Mouse (Mus musculus) forebrain, embryonic 13.5 days (tissue): Measurements from ENCODE around the gene Clmn. TPM values are rescaled to one million over a fixed set of nuclear protein-coding genes. Genes with fewer than 3 reads are reported as not detected.

Experiments
- ATAC-seq: fragments of 200-750 bp; cut with Nextera tagmentation; 2 replicates; pipeline ENCODE4 v1.8.0; 2017
- H3K27ac ChIP-seq: fragments of 300-500 bp; sonication (generic); 2 replicates; pipeline ENCODE4 v1.5.1; 2015; ENCODE audit warnings: inconsistent platforms, mild to moderate bottlenecking, moderate library complexity
- H3K27me3 ChIP-seq: fragments of 300-500 bp; sonication (generic); 2 replicates; pipeline ENCODE4 v1.6.1; 2015; ENCODE audit warnings: mild to moderate bottlenecking, inconsistent platforms
- H3K36me3 ChIP-seq: fragments of 300-500 bp; sonication (generic); 2 replicates; pipeline ENCODE4 v1.6.1; 2015; ENCODE audit warnings: mild to moderate bottlenecking, inconsistent platforms; ENCODE audit not compliant: poor library complexity, severe bottlenecking
- H3K4me1 ChIP-seq: fragments of 300-500 bp; sonication (generic); 2 replicates; pipeline ENCODE4 v1.6.1; 2015; ENCODE audit warnings: inconsistent platforms
- H3K4me2 ChIP-seq: fragments of 300-500 bp; sonication (generic); 2 replicates; pipeline ENCODE4 v1.6.1; 2015; ENCODE audit warnings: inconsistent platforms, mild to moderate bottlenecking, moderate library complexity
- H3K4me3 ChIP-seq: fragments of 300-500 bp; sonication (generic); 2 replicates; pipeline ENCODE4 v1.5.1; 2015; ENCODE audit warnings: mild to moderate bottlenecking, inconsistent platforms
- H3K9ac ChIP-seq: fragments of 300-500 bp; sonication (generic); 2 replicates; pipeline ENCODE4 v1.6.1; 2015; ENCODE audit warnings: mild to moderate bottlenecking, inconsistent platforms
- H3K9me3 ChIP-seq: fragments of 300-500 bp; sonication (generic); replicated peaks from 2 replicates; pipeline ENCODE4 v1.6.1; 2016; ENCODE audit warnings: inconsistent platforms
- WGBS: fragments of 180-500 bp; shearing (Covaris S2); methylation state at CpG from one replicate; pipeline ENCODE4 v1.1.7; 2015; 5-methylcytosine and 5-hydroxymethylcytosine counted together
- polyA plus RNA-seq: library from polyadenylated mRNA; unstranded; fragments of >200 nt; fragmentation: Nextera tagmentation; extraction: Ambion mirVana; gene quantifications from 2 replicates; pipeline ENCODE4 v1.2.1, GENCODE M21; 2015

Gene Clmn
- polyA plus RNA-seq, result 0.75 and 0.83 TPM in 2 replicates

GRCm38 (mm10) chr12:104864439-104865165 lies at the start of gene Clmn:
Gene Clmn, minus strand, starts transcription at chr12:104865076.
- under 1% methylated on average over 42 of the region's 80 CpGs for WGBS
- Histone ChIP-seq H3K4me3 (peak within 1 kb of the TSS; percentile 67), H3K4me1 (peaks cover 13% of the 10 kb centered on the region), H3K9me3 (no peaks in the 10 kb centered on the region), H3K4me2 (peak within 1 kb of the TSS; percentile 95), H3K36me3 (no peaks in the 10 kb centered on the region), H3K27me3 (no peaks in the 10 kb centered on the region), H3K9ac (peak within 1 kb of the TSS; percentile 81), H3K27ac (no peak within 1 kb of the TSS)
- ATAC-seq, result peak; percentile 62

- Histone ChIP-seq H3K4me3 (no peak overlapping the region), H3K36me3 (no peaks in the 10 kb centered on the region), H3K4me1 (peaks cover 17% of the 10 kb centered on the region), H3K9me3 (no peaks in the 10 kb centered on the region), H3K9ac (no peak overlapping the region), H3K27me3 (peaks cover 2% of the 10 kb centered on the region; the same call in 1 of the 2 replicates), H3K27ac (no peak overlapping the region), H3K4me2 (no peak overlapping the region)
- ATAC-seq, result no peak
- WGBS, result 73% methylated on average over 3 of the region's 3 CpGs
These were observed 48.1 kb upstream of the Clmn start for GRCm38 (mm10) chr12:104912990-104913389.

- H3K27ac ChIP-seq, result no peak overlapping the region
- H3K4me2 ChIP-seq, result no peak overlapping the region
- H3K9me3 ChIP-seq, result no peaks in the 10 kb centered on the region
- WGBS, result 33% methylated on average over 10 of the region's 10 CpGs
- no peak overlapping the region for H3K4me3 ChIP-seq
- no peaks in the 10 kb centered on the region for H3K36me3 ChIP-seq
- peaks cover 21% of the 10 kb centered on the region for H3K4me1 ChIP-seq
- H3K27me3 ChIP-seq, result peaks cover 3% of the 10 kb centered on the region; the same call in 1 of the 2 replicates
- ATAC-seq, result no peak
- H3K9ac ChIP-seq, result no peak overlapping the region
These were observed 47.5 kb upstream of the Clmn start for GRCm38 (mm10) chr12:104912281-104912933.

- Histone ChIP-seq H3K4me2 (no peak overlapping the region), H3K4me1 (peaks cover 21% of the 10 kb centered on the region), H3K9me3 (no peaks in the 10 kb centered on the region), H3K36me3 (no peaks in the 10 kb centered on the region), H3K9ac (no peak overlapping the region), H3K27ac (no peak overlapping the region), H3K4me3 (no peak overlapping the region), H3K27me3 (peaks cover 3% of the 10 kb centered on the region; the same call in 1 of the 2 replicates)
- 88% methylated on average over 4 of the region's 4 CpGs for WGBS
- no peak for ATAC-seq
These were observed 44.9 kb upstream of the Clmn start for GRCm38 (mm10) chr12:104909750-104910149.

- peaks cover 3% of the 10 kb centered on the region; the same call in 1 of the 2 replicates for H3K27me3 ChIP-seq
- H3K36me3 ChIP-seq, result no peaks in the 10 kb centered on the region
- no peak overlapping the region for H3K27ac ChIP-seq
- no peak overlapping the region for H3K9ac ChIP-seq
- H3K4me3 ChIP-seq, result no peak overlapping the region
- peaks cover 21% of the 10 kb centered on the region for H3K4me1 ChIP-seq
- no peak for ATAC-seq
- no peaks in the 10 kb centered on the region for H3K9me3 ChIP-seq
- WGBS, result 46% methylated on average over 5 of the region's 5 CpGs
- H3K4me2 ChIP-seq, result no peak overlapping the region
These were observed 44.1 kb upstream of the Clmn start for GRCm38 (mm10) chr12:104908986-104909385.

GRCm38 (mm10) chr12:104908024-104908781 lies 43.3 kb upstream of the Clmn start:
- no peak overlapping the region for H3K9ac ChIP-seq
- H3K4me2 ChIP-seq, result no peak overlapping the region; the same call in 1 of the 2 replicates
- no peaks in the 10 kb centered on the region for H3K9me3 ChIP-seq
- peaks cover 21% of the 10 kb centered on the region for H3K4me1 ChIP-seq
- WGBS, result 5% methylated on average over 15 of the region's 15 CpGs
- peak; percentile 27; the same call in 1 of the 2 replicates for ATAC-seq
- no peaks in the 10 kb centered on the region for H3K36me3 ChIP-seq
- no peak overlapping the region for H3K4me3 ChIP-seq
- H3K27ac ChIP-seq, result no peak overlapping the region
- H3K27me3 ChIP-seq, result peaks cover 3% of the 10 kb centered on the region; the same call in 1 of the 2 replicates

GRCm38 (mm10) chr12:104907133-104907532 lies 42.3 kb upstream of the Clmn start:
- Histone ChIP-seq H3K27me3 (peaks cover 3% of the 10 kb centered on the region; the same call in 1 of the 2 replicates), H3K9me3 (no peaks in the 10 kb centered on the region), H3K4me1 (peaks cover 15% of the 10 kb centered on the region), H3K4me2 (no peak overlapping the region), H3K36me3 (no peaks in the 10 kb centered on the region), H3K4me3 (no peak overlapping the region), H3K9ac (no peak overlapping the region), H3K27ac (no peak overlapping the region)
- WGBS, result 83% methylated on average over 2 of the region's 2 CpGs
- ATAC-seq, result no peak

- Histone ChIP-seq H3K27ac (no peak overlapping the region), H3K27me3 (peaks cover 3% of the 10 kb centered on the region; the same call in 1 of the 2 replicates), H3K9me3 (no peaks in the 10 kb centered on the region), H3K9ac (no peak overlapping the region), H3K4me1 (peaks cover 28% of the 10 kb centered on the region), H3K36me3 (no peaks in the 10 kb centered on the region), H3K4me2 (no peak overlapping the region), H3K4me3 (no peak overlapping the region)
- ATAC-seq, result no peak
- WGBS, result 31% methylated on average over 5 of the region's 5 CpGs
These were observed 39.3 kb upstream of the Clmn start for GRCm38 (mm10) chr12:104904138-104904537.

GRCm38 (mm10) chr12:104902392-104903053 lies 37.6 kb upstream of the Clmn start:
- 84% methylated on average over 13 of the region's 13 CpGs for WGBS
- H3K9ac ChIP-seq, result no peak overlapping the region
- ATAC-seq, result no peak

GRCm38 (mm10) chr12:104901320-104901719 lies 36.4 kb upstream of the Clmn start:
- Histone ChIP-seq H3K27ac (peak overlapping the region; percentile 51), H3K9me3 (no peaks in the 10 kb centered on the region)
- ATAC-seq, result 0 out of 2 replicates have a peak, but pooled peaks have one; percentile 23

More at GRCm38 (mm10) chr12:104902392-104903053, 37.6 kb upstream of the Clmn start:
- no peaks in the 10 kb centered on the region for H3K27me3 ChIP-seq
- no peaks in the 10 kb centered on the region for H3K36me3 ChIP-seq
- H3K9me3 ChIP-seq, result no peaks in the 10 kb centered on the region
- no peak overlapping the region for H3K27ac ChIP-seq
- H3K4me1 ChIP-seq, result peaks cover 13% of the 10 kb centered on the region
- H3K4me2 ChIP-seq, result no peak overlapping the region
- H3K4me3 ChIP-seq, result no peak overlapping the region

GRCm38 (mm10) chr12:104899835-104900234 lies 35.0 kb upstream of the Clmn start:
- no peaks in the 10 kb centered on the region for H3K27me3 ChIP-seq
- ATAC-seq, result no peak
- H3K4me2 ChIP-seq, result no peak overlapping the region
- no peaks in the 10 kb centered on the region for H3K9me3 ChIP-seq
- H3K4me3 ChIP-seq, result no peak overlapping the region
- 74% methylated on average over 3 of the region's 3 CpGs for WGBS
- H3K4me1 ChIP-seq, result peaks cover 24% of the 10 kb centered on the region
- H3K9ac ChIP-seq, result no peak overlapping the region
- H3K27ac ChIP-seq, result no peak overlapping the region
- no peaks in the 10 kb centered on the region for H3K36me3 ChIP-seq

More at GRCm38 (mm10) chr12:104901320-104901719, 36.4 kb upstream of the Clmn start:
- no peak overlapping the region for H3K4me2 ChIP-seq
- H3K4me3 ChIP-seq, result no peak overlapping the region
- peaks cover 24% of the 10 kb centered on the region for H3K4me1 ChIP-seq
- WGBS, result 31% methylated on average over 8 of the region's 8 CpGs
- H3K9ac ChIP-seq, result no peak overlapping the region; the same call in 1 of the 2 replicates
- H3K36me3 ChIP-seq, result no peaks in the 10 kb centered on the region
- no peaks in the 10 kb centered on the region for H3K27me3 ChIP-seq
